ENCODE assay signal across 13 mouse cellular contexts in genomic region chr7:99851121-99851520, GRCm38 (mm10). TPM values are rescaled to one million over a fixed set of nuclear protein-coding genes. Genes with fewer than 3 reads are reported as not detected.
"Had no signal": no experiment of that assay in that cellular context is flagged by ENCODE, and none has a peak within 500 bp of the region (broad histone marks: within the 10 kb centered on the region; RNA-seq: fewer than 3 reads in every experiment).

No protein-coding gene starts in this region.

- H3K9me3 ChIP-seq: limb, embryonic 10.5 days; liver, embryonic 15.5 days had no signal

- ATAC-seq: lung, postnatal 0 days had no signal

- H3K9ac ChIP-seq: liver, embryonic 15.5 days had no signal

- H3K27ac ChIP-seq: kidney, postnatal 0 days; left cerebral cortex, adult 2 months; limb, embryonic 10.5 days; liver, embryonic 15.5 days had no signal

- H3K4me1 ChIP-seq: limb, embryonic 10.5 days had no signal

- H3K27me3 ChIP-seq: liver, embryonic 15.5 days had no signal

- DNase-seq: kidney, adult 11 months; kidney, adult 9 months; kidney, postnatal 4 days; lung, adult 2 months; lung, postnatal 36 days; right cerebral cortex, postnatal 14 days; thymus, postnatal 14 days had no signal

- H3K4me2 ChIP-seq: liver, embryonic 11.5 days; liver, embryonic 15.5 days had no signal

- H3K4me3 ChIP-seq: left cerebral cortex, adult 2 months; limb, embryonic 10.5 days; liver, embryonic 15.5 days had no signal

RNA-seq across cellular contexts. Expression of gene Xrra1, which starts 7.8 kb away (rescaled TPM):
- polyA plus RNA-seq: liver, embryonic 15.5 days had no signal
